In the genomic region with DNA sequence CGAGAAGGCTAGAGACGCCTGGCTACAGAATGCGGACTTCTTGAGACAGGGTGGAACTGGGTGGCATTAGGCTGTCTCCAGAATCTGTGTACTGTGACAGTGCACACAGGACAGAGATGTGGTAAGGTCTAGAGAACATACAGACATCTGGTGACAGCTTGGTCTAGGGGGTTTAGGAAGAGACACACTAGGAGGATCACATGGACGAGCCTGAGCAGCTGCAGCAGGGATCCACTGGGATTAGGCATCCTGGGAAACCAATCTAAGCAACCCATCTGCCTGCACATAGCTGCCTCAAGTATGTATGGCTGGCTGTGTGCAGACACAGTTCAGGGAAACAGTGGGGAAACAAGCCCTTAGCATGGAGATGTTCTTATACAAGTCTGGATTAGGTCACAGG, we compare ENCODE assay signal across 23 mouse cellular contexts. TPM values are rescaled to one million over a fixed set of nuclear protein-coding genes. Genes with fewer than 3 reads are reported as not detected.
DNase-seq lines count a peak whose midpoint lies in the region; ATAC-seq and TF ChIP-seq lines count a peak whose summit lies in the region.
"Had no signal": no experiment of that assay in that cellular context is flagged by ENCODE, and none has a peak within 500 bp of the region (broad histone marks: within the 10 kb centered on the region; RNA-seq: fewer than 3 reads in every experiment).

No protein-coding gene starts in this region.

- no peaks in the 10 kb centered on the region for H3K27me3 ChIP-seq in forebrain, postnatal 0 days (ENCODE audit: insufficient read depth, low read length)
- no peaks in the 10 kb centered on the region for H3K27me3 ChIP-seq in forebrain, embryonic 13.5 days
- no peaks in the 10 kb centered on the region for H3K27me3 ChIP-seq in liver, adult 2 months (ENCODE audit: control insufficient read depth, insufficient read depth, low read length)
- no peaks in the 10 kb centered on the region for H3K27me3 ChIP-seq in stomach, postnatal 0 days (ENCODE audit: control insufficient read depth, insufficient read depth, low read length)
- H3K27me3 ChIP-seq: hindbrain, embryonic 12.5 days; midbrain, embryonic 15.5 days had no signal

- no peaks in the 10 kb centered on the region for H3K4me1 ChIP-seq in forebrain, postnatal 0 days (ENCODE audit: insufficient read depth)
- no peaks in the 10 kb centered on the region for H3K4me1 ChIP-seq in forebrain, embryonic 13.5 days
- H3K4me1 ChIP-seq in liver, adult 2 months (ENCODE audit: control insufficient read depth, insufficient read depth, low read length): peaks cover 42% of the 10 kb centered on the region
- no peaks in the 10 kb centered on the region for H3K4me1 ChIP-seq in stomach, postnatal 0 days (replicated peaks; ENCODE audit: control insufficient read depth, insufficient read depth)
- H3K4me1 ChIP-seq: forebrain, embryonic 10.5 days; hindbrain, embryonic 12.5 days; liver, embryonic 12.5 days had no signal

- no peak for TF ChIP-seq EP300 in stomach, postnatal 0 days (optimal IDR thresholded peaks at IDR 0.05)

- 85% methylated on average over 4 of the region's 4 CpGs for WGBS in forebrain, postnatal 0 days
- WGBS in forebrain, embryonic 13.5 days: 84% methylated on average over 4 of the region's 4 CpGs
- 51% methylated on average over 4 of the region's 4 CpGs for WGBS in liver, adult 2 months
- WGBS in stomach, postnatal 0 days: 67% methylated on average over 4 of the region's 4 CpGs

- 0 out of 2 replicates have a peak, but pooled peaks have one; percentile 16 for ATAC-seq in forebrain, postnatal 0 days
- ATAC-seq in forebrain, embryonic 13.5 days: no peak
- ATAC-seq in stomach, postnatal 0 days (ENCODE audit: low FRiP score, low TSS enrichment): no peak
- ATAC-seq: inflammation-experienced regulatory T-cells, adult 6 months; liver, embryonic 12.5 days; midbrain, embryonic 15.5 days had no signal

- no peak for TF ChIP-seq POLR2A in liver, adult 2 months (IDR thresholded peaks at IDR 0.05; ENCODE audit: extremely low read depth, insufficient read depth, low read length)

- H3K27ac ChIP-seq in forebrain, postnatal 0 days (ENCODE audit: low read depth, low read length): no peak overlapping the region
- no peak overlapping the region for H3K27ac ChIP-seq in forebrain, embryonic 13.5 days
- peak overlapping the region; percentile 93 for H3K27ac ChIP-seq in liver, adult 2 months (replicated peaks; ENCODE audit: insufficient read depth, low read depth, low read length)
- H3K27ac ChIP-seq in stomach, postnatal 0 days (replicated peaks): no peak overlapping the region
- H3K27ac ChIP-seq: forebrain, embryonic 10.5 days; hindbrain, embryonic 12.5 days; kidney, postnatal 0 days; left cerebral cortex, adult 2 months; liver, embryonic 12.5 days; midbrain, embryonic 15.5 days had no signal

- no peaks in the 10 kb centered on the region for H3K9me3 ChIP-seq in forebrain, postnatal 0 days (ENCODE audit: low read length)
- no peaks in the 10 kb centered on the region for H3K9me3 ChIP-seq in forebrain, embryonic 13.5 days (replicated peaks)
- H3K9me3 ChIP-seq in stomach, postnatal 0 days (ENCODE audit: control insufficient read depth, low read length): no peaks in the 10 kb centered on the region
- H3K9me3 ChIP-seq: forebrain, embryonic 10.5 days; hindbrain, embryonic 12.5 days; liver, embryonic 12.5 days; midbrain, embryonic 15.5 days had no signal

- no peak overlapping the region for H3K9ac ChIP-seq in forebrain, postnatal 0 days
- H3K9ac ChIP-seq in forebrain, embryonic 13.5 days: no peak overlapping the region
- peak overlapping the region; percentile 81 for H3K9ac ChIP-seq in liver, adult 2 months (ENCODE audit: low read depth, low read length)
- H3K9ac ChIP-seq in stomach, postnatal 0 days (ENCODE audit: low read length): peak overlapping the region; percentile 41; the same call in 1 of the 2 replicates
- H3K9ac ChIP-seq: hindbrain, embryonic 12.5 days; liver, embryonic 12.5 days; midbrain, embryonic 15.5 days had no signal

- H3K36me3 ChIP-seq in forebrain, postnatal 0 days (ENCODE audit: insufficient read depth): no peaks in the 10 kb centered on the region
- H3K36me3 ChIP-seq in forebrain, embryonic 13.5 days (ENCODE audit: poor library complexity, severe bottlenecking): no peaks in the 10 kb centered on the region
- H3K36me3 ChIP-seq in liver, adult 2 months (ENCODE audit: control insufficient read depth, insufficient read depth, low read length): peaks cover 14% of the 10 kb centered on the region; the same call in 1 of the 2 replicates
- H3K36me3 ChIP-seq in stomach, postnatal 0 days (ENCODE audit: control insufficient read depth, insufficient read depth, low read length): no peaks in the 10 kb centered on the region
- H3K36me3 ChIP-seq: forebrain, embryonic 10.5 days; hindbrain, embryonic 12.5 days; liver, embryonic 12.5 days; midbrain, embryonic 15.5 days had no signal

- DNase-seq in forebrain, postnatal 0 days: no peak
- peak; percentile 35 for DNase-seq in liver, adult 2 months (ENCODE audit: extremely low read depth, low read depth, low spot score)
- DNase-seq in liver: no peak
- peak; percentile 4 for DNase-seq in right cerebral cortex, postnatal 25 days
- no peak for DNase-seq in right cerebral cortex, postnatal 14 days
- DNase-seq in stomach, postnatal 0 days (ENCODE audit: low spot score): no peak
- no peak for DNase-seq in urinary bladder, postnatal 25 days (ENCODE audit: low spot score)
- DNase-seq: kidney, adult 18-20 months; lung, adult 2 months; lung, postnatal 14 days had no signal

- H3K4me3 ChIP-seq in forebrain, postnatal 0 days (ENCODE audit: low read depth, low read length): no peak overlapping the region
- H3K4me3 ChIP-seq in forebrain, embryonic 13.5 days: no peak overlapping the region
- H3K4me3 ChIP-seq in liver, adult 2 months (ENCODE audit: insufficient read depth, low read depth, low read length): peak overlapping the region; percentile 58
- no peak overlapping the region for H3K4me3 ChIP-seq in stomach, postnatal 0 days (ENCODE audit: low read depth, low read length)
- H3K4me3 ChIP-seq: forebrain, embryonic 10.5 days; hindbrain, embryonic 12.5 days; left cerebral cortex, adult 2 months; liver, embryonic 12.5 days; midbrain, embryonic 15.5 days had no signal

- no peak overlapping the region for H3K4me2 ChIP-seq in forebrain, postnatal 0 days (ENCODE audit: low read depth)
- no peak overlapping the region for H3K4me2 ChIP-seq in forebrain, embryonic 13.5 days
- H3K4me2 ChIP-seq in stomach, postnatal 0 days (replicated peaks; ENCODE audit: low read depth): no peak overlapping the region
- H3K4me2 ChIP-seq: hindbrain, embryonic 12.5 days; liver, embryonic 12.5 days; midbrain, embryonic 15.5 days had no signal

- TF ChIP-seq CTCF in forebrain, postnatal 0 days (IDR thresholded peaks at IDR 0.05; ENCODE audit: low read depth): no peak
- no peak for TF ChIP-seq CTCF in liver, adult 2 months (IDR thresholded peaks at IDR 0.05; ENCODE audit: low read depth, low read length)
- no peak for TF ChIP-seq CTCF in stomach, postnatal 0 days (IDR thresholded peaks at IDR 0.05; ENCODE audit: low read depth)

- peaks cover 24% of the 10 kb centered on the region; the same call in 1 of the 2 replicates for H3K79me2 ChIP-seq in liver, adult 2 months (ENCODE audit: control insufficient read depth, insufficient read depth, low read length)

RNA-seq across cellular contexts. Expression of gene Myl7, which starts 15.4 kb away (rescaled TPM):
- not detected in 2 replicates for total RNA-seq in forebrain, postnatal 0 days (2014; rRNA removed)
- not detected in 2 replicates for polyA plus RNA-seq in forebrain, postnatal 0 days (2015; fragmentation: Nextera tagmentation; extraction: Ambion mirVana)
- 1.5 TPM in 1 of 2 replicates, not detected in the other for polyA plus RNA-seq in forebrain, embryonic 13.5 days (2015; fragmentation: Nextera tagmentation; extraction: Ambion mirVana)
- 0.65 and 0.67 TPM in 2 replicates for total RNA-seq in liver, adult 2 months (2014; rRNA removed)
- 0.55 and 0.64 TPM in 2 replicates for polyA plus RNA-seq in liver, adult 2 months (2012; rRNA removed)
- 147 and 150 TPM in 2 replicates for polyA plus RNA-seq in stomach, postnatal 0 days (2015; fragmentation: Nextera tagmentation; extraction: Ambion mirVana)
- total RNA-seq: gastrocnemius, adult 8-10 months; granulocyte monocyte progenitor cell, adult 5-6 weeks; layer of hippocampus, postnatal 10 days; left cerebral cortex, adult 2 months; left cerebral cortex, postnatal 4 days; megakaryocyte progenitor cell, adult 5-6 weeks had no signal
- polyA plus RNA-seq: inflammation-experienced regulatory T-cells, adult 6 months; midbrain, embryonic 15.5 days had no signal

RNA-seq across cellular contexts. Expression of gene Pold2, which starts 35.8 kb away (rescaled TPM):
- total RNA-seq in forebrain, postnatal 0 days (2014; rRNA removed): 20.4 and 29.0 TPM in 2 replicates
- 48.0 and 51.3 TPM in 2 replicates for polyA plus RNA-seq in forebrain, postnatal 0 days (2015; fragmentation: Nextera tagmentation; extraction: Ambion mirVana)
- polyA plus RNA-seq in forebrain, embryonic 13.5 days (2015; fragmentation: Nextera tagmentation; extraction: Ambion mirVana): 100 and 102 TPM in 2 replicates
- total RNA-seq in liver, adult 2 months (2014; rRNA removed): 10.7 and 22.1 TPM in 2 replicates
- 59.5 and 81.1 TPM in 2 replicates for polyA plus RNA-seq in liver, adult 2 months (2012; rRNA removed)
- 49.3 and 51.1 TPM in 2 replicates for polyA plus RNA-seq in stomach, postnatal 0 days (2015; fragmentation: Nextera tagmentation; extraction: Ambion mirVana)

RNA-seq across cellular contexts. Expression of gene Gck, which starts 35.9 kb away (rescaled TPM):
- 8.6 and 12.9 TPM in 2 replicates for total RNA-seq in forebrain, postnatal 0 days (2014; rRNA removed)
- 7.1 and 7.2 TPM in 2 replicates for polyA plus RNA-seq in forebrain, postnatal 0 days (2015; fragmentation: Nextera tagmentation; extraction: Ambion mirVana)
- polyA plus RNA-seq in forebrain, embryonic 13.5 days (2015; fragmentation: Nextera tagmentation; extraction: Ambion mirVana): 4.7 and 5.8 TPM in 2 replicates
- 69.5 and 94.4 TPM in 2 replicates for total RNA-seq in liver, adult 2 months (2014; rRNA removed)
- polyA plus RNA-seq in liver, adult 2 months (2012; rRNA removed): 112 and 155 TPM in 2 replicates
- polyA plus RNA-seq in stomach, postnatal 0 days (2015; fragmentation: Nextera tagmentation; extraction: Ambion mirVana): 1.9 and 2.0 TPM in 2 replicates
- total RNA-seq: granulocyte monocyte progenitor cell, adult 5-6 weeks; megakaryocyte progenitor cell, adult 5-6 weeks had no signal
- polyA plus RNA-seq: inflammation-experienced regulatory T-cells, adult 6 months had no signal

RNA-seq across cellular contexts. Expression of gene Ykt6, which starts 41.6 kb away (rescaled TPM):
- total RNA-seq in forebrain, postnatal 0 days (2014; rRNA removed): 181 and 195 TPM in 2 replicates
- polyA plus RNA-seq in forebrain, postnatal 0 days (2015; fragmentation: Nextera tagmentation; extraction: Ambion mirVana): 101 and 102 TPM in 2 replicates
- polyA plus RNA-seq in forebrain, embryonic 13.5 days (2015; fragmentation: Nextera tagmentation; extraction: Ambion mirVana): 65.3 and 83.1 TPM in 2 replicates
- total RNA-seq in liver, adult 2 months (2014; rRNA removed): 41.6 and 41.8 TPM in 2 replicates
- 37.4 and 39.9 TPM in 2 replicates for polyA plus RNA-seq in liver, adult 2 months (2012; rRNA removed)
- 47.0 and 47.7 TPM in 2 replicates for polyA plus RNA-seq in stomach, postnatal 0 days (2015; fragmentation: Nextera tagmentation; extraction: Ambion mirVana)

RNA-seq across cellular contexts. Expression of gene Aebp1, which starts 52.2 kb away (rescaled TPM):
- total RNA-seq in forebrain, postnatal 0 days (2014; rRNA removed): 9.8 and 14.9 TPM in 2 replicates
- polyA plus RNA-seq in forebrain, postnatal 0 days (2015; fragmentation: Nextera tagmentation; extraction: Ambion mirVana): 15.9 and 19.8 TPM in 2 replicates
- polyA plus RNA-seq in forebrain, embryonic 13.5 days (2015; fragmentation: Nextera tagmentation; extraction: Ambion mirVana): 5.5 and 6.0 TPM in 2 replicates
- total RNA-seq in liver, adult 2 months (2014; rRNA removed): 0.83 and 1.7 TPM in 2 replicates
- 1.4 and 1.6 TPM in 2 replicates for polyA plus RNA-seq in liver, adult 2 months (2012; rRNA removed)
- polyA plus RNA-seq in stomach, postnatal 0 days (2015; fragmentation: Nextera tagmentation; extraction: Ambion mirVana): 19.6 and 21.9 TPM in 2 replicates
- total RNA-seq: granulocyte monocyte progenitor cell, adult 5-6 weeks; megakaryocyte progenitor cell, adult 5-6 weeks had no signal

Comparison
In these comparisons a context has a peak if more than half of its experiments do, and no peak if none do; other contexts are left out.
1. DNase-seq: peak in liver, adult 2 months (single experiment) and right cerebral cortex, postnatal 25 days (single experiment); none in forebrain, postnatal 0 days (single experiment), liver (single experiment), right cerebral cortex, postnatal 14 days (single experiment), stomach, postnatal 0 days (single experiment) and urinary bladder, postnatal 25 days (single experiment).
2. H3K9ac ChIP-seq: peak in liver, adult 2 months (single experiment) and stomach, postnatal 0 days (single experiment); none in forebrain, postnatal 0 days (single experiment) and forebrain, embryonic 13.5 days (single experiment).
3. RNA of gene Myl7, which starts 15.4 kb away (polyA plus RNA-seq): 147 to 150 TPM in stomach, postnatal 0 days; 0.55 to 0.64 TPM in liver, adult 2 months, 1.5 TPM in forebrain, embryonic 13.5 days and not detected in forebrain, postnatal 0 days; every median in the first group is over 10 times any median in the second.
4. RNA of gene Gck, which starts 35.9 kb away (polyA plus RNA-seq): 112 to 155 TPM in liver, adult 2 months; 7.1 to 7.2 TPM in forebrain, postnatal 0 days, 4.7 to 5.8 TPM in forebrain, embryonic 13.5 days and 1.9 to 2.0 TPM in stomach, postnatal 0 days; every median in the first group is over 10 times any median in the second.